Mouse (Mus musculus): ENCODE results near the gene Rpf2. TPM values are rescaled to one million over a fixed set of nuclear protein-coding genes. Genes with fewer than 3 reads are reported as not detected.
A peak's percentile ranks its signal among the peaks of the same experiment; 100 is the strongest.

Gene Rpf2
- polyA plus RNA-seq, 1 experiment from 2014 or later, result 113 TPM

GRCm38 (mm10) chr10:40278317-40278716 is 31.5 kb upstream of the Rpf2 start:
- WGBS, result 68% methylated on average over 5 of the region's 5 CpGs
- ATAC-seq (replicated peaks; ENCODE audit: low FRiP score) (no peak), DNase-seq (ENCODE audit: low spot score) (no peak)
- Histone ChIP-seq H3K27me3 (replicated peaks; ENCODE audit: control insufficient read depth, insufficient read depth, low read length) (no peaks in the 10 kb centered on the region), H3K27ac (ENCODE audit: low read depth, low read length) (no peak overlapping the region), H3K4me3 (ENCODE audit: low read depth, low read length) (no peak overlapping the region), H3K36me3 (ENCODE audit: control insufficient read depth, insufficient read depth, low read length) (no peaks in the 10 kb centered on the region), H3K9me3 (ENCODE audit: control insufficient read depth, low read length) (no peaks in the 10 kb centered on the region), H3K4me1 (replicated peaks; ENCODE audit: control insufficient read depth, insufficient read depth, low read length) (peaks cover 14% of the 10 kb centered on the region), H3K4me2 (no peak overlapping the region), H3K9ac (ENCODE audit: low read depth, low read length) (no peak overlapping the region)

GRCm38 (mm10) chr10:40275991-40276390 is 29.2 kb upstream of the Rpf2 start:
- peak overlapping the region; percentile 55 for H3K27ac ChIP-seq (ENCODE audit: low read depth, low read length)

GRCm38 (mm10) chr10:40273938-40274337 is 27.1 kb upstream of the Rpf2 start:
- Histone ChIP-seq H3K27ac (ENCODE audit: low read depth, low read length) (peak overlapping the region; percentile 78), H3K4me2 (peak overlapping the region; percentile 37), H3K4me1 (replicated peaks; ENCODE audit: control insufficient read depth, insufficient read depth, low read length) (peaks cover 14% of the 10 kb centered on the region), H3K9me3 (ENCODE audit: control insufficient read depth, low read length) (no peaks in the 10 kb centered on the region), H3K9ac (ENCODE audit: low read depth, low read length) (no peak overlapping the region), H3K27me3 (replicated peaks; ENCODE audit: control insufficient read depth, insufficient read depth, low read length) (no peaks in the 10 kb centered on the region), H3K36me3 (ENCODE audit: control insufficient read depth, insufficient read depth, low read length) (no peaks in the 10 kb centered on the region), H3K4me3 (ENCODE audit: low read depth, low read length) (no peak overlapping the region)
- 50% methylated on average over 5 of the region's 5 CpGs for WGBS
- no peak for DNase-seq (ENCODE audit: low spot score)
- ATAC-seq (replicated peaks; ENCODE audit: low FRiP score), result peak; percentile 99

More at GRCm38 (mm10) chr10:40275991-40276390, 29.2 kb upstream of the Rpf2 start:
- Histone ChIP-seq H3K4me3 (ENCODE audit: low read depth, low read length) (no peak overlapping the region), H3K36me3 (ENCODE audit: control insufficient read depth, insufficient read depth, low read length) (no peaks in the 10 kb centered on the region), H3K9me3 (ENCODE audit: control insufficient read depth, low read length) (no peaks in the 10 kb centered on the region), H3K4me2 (no peak overlapping the region), H3K4me1 (replicated peaks; ENCODE audit: control insufficient read depth, insufficient read depth, low read length) (peaks cover 14% of the 10 kb centered on the region), H3K9ac (ENCODE audit: low read depth, low read length) (peak overlapping the region; percentile 30; the same call in 1 of the 2 replicates), H3K27me3 (replicated peaks; ENCODE audit: control insufficient read depth, insufficient read depth, low read length) (no peaks in the 10 kb centered on the region)
- DNase-seq (ENCODE audit: low spot score) (no peak), ATAC-seq (replicated peaks; ENCODE audit: low FRiP score) (0 out of 2 replicates have a peak, but pooled peaks have one; percentile 8)
- WGBS, result 38% methylated on average over 7 of the region's 7 CpGs

GRCm38 (mm10) chr10:40271216-40271615 is 24.4 kb upstream of the Rpf2 start:
- 76% methylated on average over 3 of the region's 3 CpGs for WGBS

GRCm38 (mm10) chr10:40264920-40265319 is 18.1 kb upstream of the Rpf2 start:
- no peak for DNase-seq (ENCODE audit: low spot score)
- Histone ChIP-seq H3K4me2 (no peak overlapping the region), H3K9me3 (ENCODE audit: control insufficient read depth, low read length) (no peaks in the 10 kb centered on the region), H3K4me3 (ENCODE audit: low read depth, low read length) (no peak overlapping the region), H3K4me1 (replicated peaks; ENCODE audit: control insufficient read depth, insufficient read depth, low read length) (no peaks in the 10 kb centered on the region; the same call in 1 of the 2 replicates), H3K27ac (ENCODE audit: low read depth, low read length) (no peak overlapping the region), H3K36me3 (ENCODE audit: control insufficient read depth, insufficient read depth, low read length) (no peaks in the 10 kb centered on the region), H3K27me3 (replicated peaks; ENCODE audit: control insufficient read depth, insufficient read depth, low read length) (no peaks in the 10 kb centered on the region), H3K9ac (ENCODE audit: low read depth, low read length) (no peak overlapping the region)
- ATAC-seq (replicated peaks; ENCODE audit: low FRiP score), result no peak
- 80% methylated on average over 3 of the region's 3 CpGs for WGBS

More at GRCm38 (mm10) chr10:40271216-40271615, 24.4 kb upstream of the Rpf2 start:
- no peaks in the 10 kb centered on the region for H3K36me3 ChIP-seq (ENCODE audit: control insufficient read depth, insufficient read depth, low read length)
- ATAC-seq (replicated peaks; ENCODE audit: low FRiP score) (no peak), DNase-seq (ENCODE audit: low spot score) (no peak)
- peaks cover 13% of the 10 kb centered on the region for H3K4me1 ChIP-seq (replicated peaks; ENCODE audit: control insufficient read depth, insufficient read depth, low read length)
- no peak overlapping the region for H3K4me2 ChIP-seq
- no peak overlapping the region for H3K9ac ChIP-seq (ENCODE audit: low read depth, low read length)
- H3K4me3 ChIP-seq (ENCODE audit: low read depth, low read length), result no peak overlapping the region
- no peak overlapping the region for H3K27ac ChIP-seq (ENCODE audit: low read depth, low read length)
- H3K27me3 ChIP-seq (replicated peaks; ENCODE audit: control insufficient read depth, insufficient read depth, low read length), result no peaks in the 10 kb centered on the region
- no peaks in the 10 kb centered on the region for H3K9me3 ChIP-seq (ENCODE audit: control insufficient read depth, low read length)

GRCm38 (mm10) chr10:40263691-40264090 is 16.9 kb upstream of the Rpf2 start:
- DNase-seq (ENCODE audit: low spot score) (no peak), ATAC-seq (replicated peaks; ENCODE audit: low FRiP score) (no peak)
- no peaks in the 10 kb centered on the region for H3K27me3 ChIP-seq (replicated peaks; ENCODE audit: control insufficient read depth, insufficient read depth, low read length)
- WGBS, result 83% methylated on average over 4 of the region's 4 CpGs
- no peak overlapping the region for H3K4me2 ChIP-seq
- no peak overlapping the region for H3K4me3 ChIP-seq (ENCODE audit: low read depth, low read length)
- no peaks in the 10 kb centered on the region for H3K9me3 ChIP-seq (ENCODE audit: control insufficient read depth, low read length)
- H3K4me1 ChIP-seq (replicated peaks; ENCODE audit: control insufficient read depth, insufficient read depth, low read length), result peaks cover 6% of the 10 kb centered on the region
- H3K9ac ChIP-seq (ENCODE audit: low read depth, low read length), result no peak overlapping the region
- H3K27ac ChIP-seq (ENCODE audit: low read depth, low read length), result no peak overlapping the region
- H3K36me3 ChIP-seq (ENCODE audit: control insufficient read depth, insufficient read depth, low read length), result no peaks in the 10 kb centered on the region

- H3K4me2 ChIP-seq, result no peak overlapping the region
- no peaks in the 10 kb centered on the region for H3K27me3 ChIP-seq (replicated peaks; ENCODE audit: control insufficient read depth, insufficient read depth, low read length)
- H3K4me1 ChIP-seq (replicated peaks; ENCODE audit: control insufficient read depth, insufficient read depth, low read length), result peaks cover 6% of the 10 kb centered on the region
- H3K36me3 ChIP-seq (ENCODE audit: control insufficient read depth, insufficient read depth, low read length), result no peaks in the 10 kb centered on the region
- DNase-seq (ENCODE audit: low spot score) (no peak), ATAC-seq (replicated peaks; ENCODE audit: low FRiP score) (no peak)
- H3K9ac ChIP-seq (ENCODE audit: low read depth, low read length), result no peak overlapping the region
- WGBS, result 85% methylated on average over 6 of the region's 6 CpGs
- H3K4me3 ChIP-seq (ENCODE audit: low read depth, low read length), result no peak overlapping the region
- H3K27ac ChIP-seq (ENCODE audit: low read depth, low read length), result no peak overlapping the region
- H3K9me3 ChIP-seq (ENCODE audit: control insufficient read depth, low read length), result no peaks in the 10 kb centered on the region
These were observed 15.4 kb upstream of the Rpf2 start for GRCm38 (mm10) chr10:40262200-40262599.

GRCm38 (mm10) chr10:40260305-40260704 is 13.5 kb upstream of the Rpf2 start:
- H3K9ac ChIP-seq (ENCODE audit: low read depth, low read length), result no peak overlapping the region
- H3K4me3 ChIP-seq (ENCODE audit: low read depth, low read length), result no peak overlapping the region
- no peaks in the 10 kb centered on the region for H3K36me3 ChIP-seq (ENCODE audit: control insufficient read depth, insufficient read depth, low read length)
- H3K4me2 ChIP-seq, result no peak overlapping the region
- 38% methylated on average over 5 of the region's 5 CpGs for WGBS
- no peaks in the 10 kb centered on the region for H3K9me3 ChIP-seq (ENCODE audit: control insufficient read depth, low read length)
- peaks cover 13% of the 10 kb centered on the region for H3K4me1 ChIP-seq (replicated peaks; ENCODE audit: control insufficient read depth, insufficient read depth, low read length)
- ATAC-seq (replicated peaks; ENCODE audit: low FRiP score), result no peak
- no peak for DNase-seq (ENCODE audit: low spot score)
- no peak overlapping the region for H3K27ac ChIP-seq (ENCODE audit: low read depth, low read length)
- H3K27me3 ChIP-seq (replicated peaks; ENCODE audit: control insufficient read depth, insufficient read depth, low read length), result no peaks in the 10 kb centered on the region

- no peaks in the 10 kb centered on the region for H3K36me3 ChIP-seq (ENCODE audit: control insufficient read depth, insufficient read depth, low read length)
- no peak overlapping the region for H3K9ac ChIP-seq (ENCODE audit: low read depth, low read length)
- peak overlapping the region; percentile 23 for H3K4me2 ChIP-seq
- peak overlapping the region; percentile 95 for H3K27ac ChIP-seq (ENCODE audit: low read depth, low read length)
- H3K4me1 ChIP-seq (replicated peaks; ENCODE audit: control insufficient read depth, insufficient read depth, low read length), result peaks cover 13% of the 10 kb centered on the region
- DNase-seq (ENCODE audit: low spot score), result no peak
- H3K27me3 ChIP-seq (replicated peaks; ENCODE audit: control insufficient read depth, insufficient read depth, low read length), result no peaks in the 10 kb centered on the region
- H3K4me3 ChIP-seq (ENCODE audit: low read depth, low read length), result no peak overlapping the region; the same call in 1 of the 2 replicates
- H3K9me3 ChIP-seq (ENCODE audit: control insufficient read depth, low read length), result no peaks in the 10 kb centered on the region
- no peak for ATAC-seq (replicated peaks; ENCODE audit: low FRiP score)
- 11% methylated on average over 8 of the region's 8 CpGs for WGBS
These were observed 12.7 kb upstream of the Rpf2 start for GRCm38 (mm10) chr10:40259542-40259941.
